Mouse (Mus musculus): ENCODE results near the gene Zscan29.
"Not testable (repeated sequence)": the region's sequence is repeated elsewhere in the genome, so short reads cannot be mapped to it uniquely, and the experiment has no call there.

Zscan29 gene

DNA sequence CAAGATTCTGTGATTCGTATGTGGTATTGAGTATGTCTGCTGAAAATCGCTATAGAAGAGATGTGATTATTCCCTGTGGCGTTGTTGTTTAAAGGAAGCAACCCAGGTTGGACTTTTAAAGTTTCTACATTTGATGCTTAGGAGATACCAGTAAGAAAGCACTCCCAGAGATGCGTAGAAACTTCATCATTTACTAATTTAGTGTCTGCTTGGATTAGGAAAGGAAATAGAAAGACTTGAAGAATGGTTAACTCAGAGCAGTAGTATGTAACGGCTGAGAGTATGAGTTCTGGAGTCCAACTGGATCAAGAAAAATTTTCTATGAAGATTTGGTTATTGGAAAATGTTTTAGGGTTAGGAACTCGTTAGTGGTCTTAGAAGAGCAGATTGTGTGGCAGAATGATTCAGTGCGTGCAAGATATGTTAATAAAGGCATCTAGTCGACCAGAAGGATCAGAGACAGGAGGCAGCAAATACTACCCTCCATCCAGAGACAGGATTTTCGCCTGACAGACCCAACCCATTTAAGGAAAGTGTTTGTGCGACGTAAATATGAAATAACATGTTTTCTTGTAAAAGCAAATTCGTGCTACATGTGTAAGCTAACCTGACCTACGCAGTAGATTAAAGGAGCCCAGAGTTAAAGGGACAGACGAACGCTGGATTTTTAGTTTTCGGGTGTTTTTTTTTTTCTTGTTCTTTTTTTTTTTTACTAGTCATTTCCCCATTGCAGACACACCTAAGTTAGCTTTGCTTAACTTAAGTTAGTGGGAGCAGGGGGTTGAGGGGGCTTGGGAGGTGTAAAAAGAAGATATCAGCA, 29.5 kb downstream of the Zscan29 start:
- Histone ChIP-seq H3K4me3 (replicated peaks; ENCODE audit: low read length) (peak overlapping the region; percentile 74), H3K27me3 (ENCODE audit: insufficient read depth, low read length) (no peaks in the 10 kb centered on the region), H3K4me1 (replicated peaks; ENCODE audit: low read depth, low read length) (peaks cover 31% of the 10 kb centered on the region), H3K9me3 (ENCODE audit: low read length) (no peaks in the 10 kb centered on the region), H3K36me3 (ENCODE audit: insufficient read depth, low read length) (peaks cover 59% of the 10 kb centered on the region)
- TF ChIP-seq CTCF (conservative IDR thresholded peaks at IDR 0.05; ENCODE audit: low read length) (no peak), NANOG (IDR thresholded peaks at IDR 0.05; ENCODE audit: borderline replicate concordance, low read length) (no peak), POU5F1 (IDR thresholded peaks at IDR 0.05; ENCODE audit: borderline replicate concordance, low read length) (no peak)

DNA sequence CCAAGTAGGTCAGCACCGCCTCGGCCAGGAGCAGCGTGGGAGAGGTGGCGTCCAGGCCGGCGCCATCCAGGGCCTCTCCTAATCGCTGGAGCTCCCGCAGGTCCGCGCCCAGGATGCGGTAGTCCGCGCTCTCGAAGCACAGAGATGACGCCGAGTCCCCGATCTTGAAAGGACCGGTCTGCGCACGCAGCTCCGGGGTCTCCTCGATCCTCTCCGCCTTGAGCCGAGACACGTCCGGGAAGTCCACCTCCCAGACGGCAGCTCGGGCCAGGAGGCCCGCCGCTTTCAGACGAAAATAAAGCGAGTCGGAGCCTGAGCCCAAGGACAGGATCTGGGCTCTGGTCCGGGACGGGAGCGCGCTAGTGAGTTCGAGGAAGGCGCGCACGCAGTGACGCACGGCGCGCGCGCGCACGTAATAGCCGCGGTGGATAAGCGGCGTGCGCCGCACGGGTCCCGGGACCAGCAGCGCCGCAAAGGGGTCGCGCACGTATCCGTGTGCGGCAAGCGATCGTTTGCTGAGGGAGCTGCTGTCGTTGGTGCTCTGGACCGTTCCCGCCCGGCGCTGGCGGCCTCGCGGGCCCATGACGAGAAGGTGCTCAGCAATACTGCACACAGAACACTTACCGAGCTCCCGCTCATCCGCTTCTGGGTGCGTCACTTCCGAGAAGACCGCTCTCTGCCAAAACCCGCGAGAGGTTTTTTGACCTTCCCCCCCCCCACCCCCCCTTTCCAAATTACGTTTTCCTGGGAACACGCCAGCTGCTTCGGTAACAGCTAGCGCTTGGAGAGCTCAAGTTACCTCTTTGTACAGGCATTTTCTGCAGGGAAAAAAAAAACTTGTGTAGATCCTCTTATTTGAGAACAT, 30.7 kb downstream of the Zscan29 start, which contains the start of the genes Adal and Lcmt2:
TSS of gene Adal (plus strand) at position 411 of the 865 bp plus-strand sequence.
TSS of gene Lcmt2 (minus strand) at position 636 of the 865 bp plus-strand sequence.
- peaks cover 51% of the 10 kb centered on the region for H3K36me3 ChIP-seq (ENCODE audit: insufficient read depth, low read length)
- peak within 1 kb of the TSS; percentile 92 for H3K4me3 ChIP-seq (replicated peaks; ENCODE audit: low read length)
- peaks cover 31% of the 10 kb centered on the region for H3K4me1 ChIP-seq (replicated peaks; ENCODE audit: low read depth, low read length)
- H3K27me3 ChIP-seq (ENCODE audit: insufficient read depth, low read length), result no peaks in the 10 kb centered on the region
- no peaks in the 10 kb centered on the region for H3K9me3 ChIP-seq (ENCODE audit: low read length)
- TF ChIP-seq POU5F1 (IDR thresholded peaks at IDR 0.05; ENCODE audit: borderline replicate concordance, low read length) (no peak), NANOG (IDR thresholded peaks at IDR 0.05; ENCODE audit: borderline replicate concordance, low read length) (no peak), CTCF (conservative IDR thresholded peaks at IDR 0.05; ENCODE audit: low read length) (no peak)

DNA sequence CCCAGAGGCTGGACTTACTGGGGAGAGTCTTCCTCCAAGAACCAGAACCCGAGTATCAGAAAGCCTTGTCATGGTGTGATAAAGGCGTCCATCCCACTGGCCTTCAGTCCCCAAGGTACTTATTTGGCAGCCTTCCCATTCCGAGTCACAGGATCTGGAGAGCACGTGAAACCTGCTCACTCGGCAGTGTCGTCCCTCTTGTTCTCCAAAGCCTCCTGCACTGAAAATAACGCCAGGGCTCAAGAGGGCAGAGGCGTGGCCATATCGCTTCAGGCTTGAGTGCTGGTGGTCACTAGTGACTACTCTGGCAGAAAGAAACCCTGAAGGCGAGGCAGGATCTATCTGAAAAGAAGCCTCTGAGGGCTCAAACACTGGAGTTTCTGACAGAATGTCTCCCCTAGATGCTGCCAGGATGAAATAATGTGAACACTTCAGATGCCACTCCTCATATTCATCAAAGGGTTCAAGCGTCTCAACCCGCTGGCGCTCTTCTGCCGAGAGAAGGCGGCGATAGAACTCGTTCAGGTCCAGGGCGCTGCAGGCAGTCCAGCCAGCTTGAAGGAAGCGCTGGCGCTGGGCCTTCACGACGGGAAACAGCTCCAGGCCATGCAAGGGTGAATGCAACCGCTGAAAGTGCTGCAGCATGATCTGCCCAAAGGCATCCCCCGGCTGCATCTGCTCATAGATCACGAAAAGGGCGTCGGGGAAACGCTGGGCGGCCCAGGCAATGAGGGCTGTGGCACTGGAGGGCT, 31.5 kb downstream of the Zscan29 start:
- H3K27me3 ChIP-seq (ENCODE audit: insufficient read depth, low read length), result no peaks in the 10 kb centered on the region
- H3K36me3 ChIP-seq (ENCODE audit: insufficient read depth, low read length), result peaks cover 43% of the 10 kb centered on the region
- H3K4me1 ChIP-seq (replicated peaks; ENCODE audit: low read depth, low read length), result peaks cover 31% of the 10 kb centered on the region
- H3K9me3 ChIP-seq (ENCODE audit: low read length), result no peaks in the 10 kb centered on the region
- H3K4me3 ChIP-seq (replicated peaks; ENCODE audit: low read length), result peak overlapping the region; percentile 92
- TF ChIP-seq CTCF (conservative IDR thresholded peaks at IDR 0.05; ENCODE audit: low read length) (no peak), NANOG (IDR thresholded peaks at IDR 0.05; ENCODE audit: borderline replicate concordance, low read length) (no peak), POU5F1 (IDR thresholded peaks at IDR 0.05; ENCODE audit: borderline replicate concordance, low read length) (no peak)

DNA sequence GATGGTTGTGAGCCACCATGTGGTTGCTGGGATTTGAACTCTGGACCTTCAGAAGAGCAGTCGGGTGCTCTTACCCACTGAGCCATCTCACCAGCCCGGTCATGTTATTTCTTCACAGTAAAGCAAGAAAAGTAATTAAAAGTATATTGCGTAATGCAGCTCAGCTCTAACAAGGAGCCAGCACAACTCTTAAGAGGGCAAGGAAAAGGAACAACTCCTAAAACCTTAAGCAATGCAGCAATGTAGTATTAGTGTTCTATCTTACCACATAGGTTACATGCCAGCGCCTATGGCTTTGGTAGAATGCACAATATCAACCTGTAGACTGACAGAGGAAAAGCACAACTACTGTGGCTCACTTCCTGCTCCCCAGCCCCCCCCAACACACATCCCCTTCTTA, 33.6 kb downstream of the Zscan29 start:
- Histone ChIP-seq H3K9me3 (ENCODE audit: low read length) (no peaks in the 10 kb centered on the region), H3K4me3 (replicated peaks; ENCODE audit: low read length) (no peak overlapping the region)
- TF ChIP-seq POU5F1 (IDR thresholded peaks at IDR 0.05; ENCODE audit: borderline replicate concordance, low read length), result no peak
- no peak for TF ChIP-seq NANOG (IDR thresholded peaks at IDR 0.05; ENCODE audit: borderline replicate concordance, low read length)
- TF ChIP-seq CTCF (conservative IDR thresholded peaks at IDR 0.05; ENCODE audit: low read length), result no peak

GRCm38 (mm10) chr2:121132822-121133221, 38.1 kb downstream of the Zscan29 start:
- peaks cover 10% of the 10 kb centered on the region; the same call in 1 of the 2 replicates for H3K36me3 ChIP-seq (ENCODE audit: insufficient read depth, low read length)
- no peaks in the 10 kb centered on the region for H3K27me3 ChIP-seq (ENCODE audit: insufficient read depth, low read length)
- H3K4me1 ChIP-seq (replicated peaks; ENCODE audit: low read depth, low read length), result peaks cover under 1% of the 10 kb centered on the region; the same call in 1 of the 2 replicates
- H3K9me3 ChIP-seq (ENCODE audit: low read length), result no peaks in the 10 kb centered on the region
- no peak overlapping the region for H3K4me3 ChIP-seq (replicated peaks; ENCODE audit: low read length)
- TF ChIP-seq CTCF (conservative IDR thresholded peaks at IDR 0.05; ENCODE audit: low read length), result no peak
- no peak for TF ChIP-seq POU5F1 (IDR thresholded peaks at IDR 0.05; ENCODE audit: borderline replicate concordance, low read length)

More for the DNA sequence above, 33.6 kb downstream of the Zscan29 start:
- peaks cover 30% of the 10 kb centered on the region for H3K4me1 ChIP-seq (replicated peaks; ENCODE audit: low read depth, low read length)
- H3K27me3 ChIP-seq (ENCODE audit: insufficient read depth, low read length), result no peaks in the 10 kb centered on the region
- H3K36me3 ChIP-seq (ENCODE audit: insufficient read depth, low read length), result peaks cover 29% of the 10 kb centered on the region

GRCm38 (mm10) chr2:121128865-121129620, 41.9 kb downstream of the Zscan29 start:
- H3K36me3 ChIP-seq (ENCODE audit: insufficient read depth, low read length), result no peaks in the 10 kb centered on the region
- H3K4me3 ChIP-seq (replicated peaks; ENCODE audit: low read length), result no peak overlapping the region
- H3K27me3 ChIP-seq (ENCODE audit: insufficient read depth, low read length), result no peaks in the 10 kb centered on the region
- no peaks in the 10 kb centered on the region for H3K9me3 ChIP-seq (ENCODE audit: low read length)
- TF ChIP-seq NANOG (IDR thresholded peaks at IDR 0.05; ENCODE audit: borderline replicate concordance, low read length) (no peak), CTCF (conservative IDR thresholded peaks at IDR 0.05; ENCODE audit: low read length) (no peak), POU5F1 (IDR thresholded peaks at IDR 0.05; ENCODE audit: borderline replicate concordance, low read length) (no peak)
- peaks cover 4% of the 10 kb centered on the region; the same call in 1 of the 2 replicates for H3K4me1 ChIP-seq (replicated peaks; ENCODE audit: low read depth, low read length)

GRCm38 (mm10) chr2:121127536-121127935, 43.4 kb downstream of the Zscan29 start:
- Histone ChIP-seq H3K27me3 (ENCODE audit: insufficient read depth, low read length) (no peaks in the 10 kb centered on the region), H3K36me3 (ENCODE audit: insufficient read depth, low read length) (no peaks in the 10 kb centered on the region), H3K9me3 (ENCODE audit: low read length) (no peaks in the 10 kb centered on the region), H3K4me1 (replicated peaks; ENCODE audit: low read depth, low read length) (peaks cover 4% of the 10 kb centered on the region; the same call in 1 of the 2 replicates), H3K4me3 (replicated peaks; ENCODE audit: low read length) (no peak overlapping the region)
- no peak for TF ChIP-seq NANOG (IDR thresholded peaks at IDR 0.05; ENCODE audit: borderline replicate concordance, low read length)

DNA sequence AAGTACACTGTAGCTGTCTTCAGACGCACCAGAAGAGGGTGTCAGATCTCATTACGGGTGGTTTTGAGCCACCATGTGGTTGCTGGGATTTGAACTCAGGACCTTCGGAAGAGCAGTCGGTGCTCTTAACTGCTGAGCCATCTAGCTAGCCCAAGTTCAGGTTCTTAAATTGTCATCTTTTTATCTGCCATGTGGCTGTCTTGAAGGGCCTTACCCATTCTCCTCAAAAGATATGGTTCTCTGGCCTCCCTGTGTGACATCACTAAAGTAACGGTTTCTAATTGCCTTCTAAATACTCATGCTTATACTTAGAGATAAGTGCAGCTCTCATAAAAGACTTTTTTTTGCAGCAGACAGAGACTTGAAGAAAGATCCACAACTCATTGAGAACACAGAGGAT, 44.6 kb downstream of the Zscan29 start:
- H3K4me1 ChIP-seq (replicated peaks; ENCODE audit: low read depth, low read length); H3K4me3 ChIP-seq (replicated peaks; ENCODE audit: low read length); H3K27me3 ChIP-seq (ENCODE audit: insufficient read depth, low read length); H3K36me3 ChIP-seq (ENCODE audit: insufficient read depth, low read length); H3K9me3 ChIP-seq (ENCODE audit: low read length): not testable (repeated sequence)
